Mouse (Mus musculus): ENCODE measurements around the gene Bri3.

- TF ChIP-seq POLR2A (IDR thresholded peaks at IDR 0.05; ENCODE audit: extremely low read depth, insufficient read depth, low read length) (no peak), CTCF (IDR thresholded peaks at IDR 0.05; ENCODE audit: low read depth, low read length) (no peak)
Measured at GRCm38 (mm10) chr5:144256541-144256870, 12.3 kb downstream of the Bri3 start.
